Mouse (Mus musculus) left cerebral cortex, adult 2 months (tissue): ENCODE results near the gene Serinc3. TPM values are rescaled to one million over a fixed set of nuclear protein-coding genes. Genes with fewer than 3 reads are reported as not detected.
"Not testable (repeated sequence)": the region's sequence is repeated elsewhere in the genome, so short reads cannot be mapped to it uniquely, and the experiment has no call there.

Source experiments
- DNase-seq, 2 experiments: peaks; one replicate each; pipeline ENCODE4 v3.0.0; 2021 to 2022; ENCODE audit warnings: low spot score in 2 of 2, mixed read lengths in 1 of 2; ENCODE audit errors: extremely low spot score in 1 of 2
- H3K27ac ChIP-seq: fragments of 200-600 bp; 2 replicates; pipeline ENCODE4 v1.8.1; 2022
- H3K4me3 ChIP-seq: fragments of 200-600 bp; 2 replicates; pipeline ENCODE4 v1.8.1; 2022
- CTCF ChIP-seq: fragments of 200-600 bp; IDR thresholded peaks from 2 replicates; pipeline ENCODE4 v1.8.1; 2022; ENCODE audit warnings: antibody characterized with exemption, mild to moderate bottlenecking, moderate library complexity
- intact Hi-C: fragments of 180-260 bp; cut with DNase I; formaldehyde crosslinking; loops from one replicate; pipeline ENCODE4 v1.15.1; 2025
- total RNA-seq, 2 experiments: library from RNA; stranded (reverse); gene quantifications; 2 replicates each; pipeline ENCODE4 v1.2.3; 2021

The Serinc3 gene
- total RNA-seq, 2 experiments from 2014 or later, result 213 to 234 TPM

- TF ChIP-seq CTCF, result no peak
- DNase-seq, result peak; percentile 67 to 75
- Histone ChIP-seq H3K27ac (peak overlapping the region; percentile 70), H3K4me3 (no peak overlapping the region; the same call in 1 of the 2 replicates)
- intact Hi-C loops, result loop anchor here (1.0 kb wide), 1 partner anchor 14 kb away; no protein-coding TSS in a partner anchor
Measured at GRCm38 (mm10) chr2:163661371-163661850, 16.5 kb upstream of the Serinc3 start.

- no peak for TF ChIP-seq CTCF
- H3K4me3 ChIP-seq, result no peak overlapping the region
- no peak for DNase-seq
- intact Hi-C loops, result no loop called here
- peak overlapping the region; percentile 34; the same call in 1 of the 2 replicates for H3K27ac ChIP-seq
Measured at GRCm38 (mm10) chr2:163660103-163660701, 15.3 kb upstream of the Serinc3 start.

DNA sequence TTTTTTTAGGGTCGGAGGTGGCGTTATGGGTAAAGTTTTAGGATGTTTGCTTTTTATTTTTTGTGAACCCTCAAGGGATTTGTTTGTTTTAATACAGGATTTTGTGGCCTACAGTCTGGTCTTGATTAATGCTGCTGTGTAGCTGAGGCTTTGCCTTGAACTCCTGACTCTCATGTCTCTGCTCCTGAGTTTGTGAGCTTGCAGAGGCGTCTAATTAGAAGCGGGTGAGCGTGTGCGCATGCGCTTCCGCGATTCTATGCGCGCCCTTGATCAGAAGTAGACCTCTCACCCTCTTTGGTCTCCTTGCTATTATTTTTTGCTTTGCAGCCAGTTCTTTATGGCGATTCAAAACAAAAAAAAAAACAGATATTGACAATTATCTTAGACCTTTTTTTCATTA lies 14.5 kb upstream of the Serinc3 start:
- H3K27ac ChIP-seq, result peak overlapping the region; percentile 92
- no peak for TF ChIP-seq CTCF
- intact Hi-C loops, result no loop called here
- no peak for DNase-seq
- H3K4me3 ChIP-seq, result peak overlapping the region; percentile 68

GRCm38 (mm10) chr2:163658941-163659340 lies 14.0 kb upstream of the Serinc3 start:
- no peak for TF ChIP-seq CTCF
- DNase-seq, result no peak
- intact Hi-C loops, result loop anchor here (1.0 kb wide), 1 partner anchor 60 kb away; no protein-coding TSS in a partner anchor
- H3K27ac ChIP-seq, result peak overlapping the region; percentile 92
- peak overlapping the region; percentile 68 for H3K4me3 ChIP-seq

GRCm38 (mm10) chr2:163657975-163658886 lies 13.3 kb upstream of the Serinc3 start, which contains the start of gene Pkig:
Gene Pkig (plus strand): TSS chr2:163658386.
- intact Hi-C loops, result loop anchor here (1.0 kb wide), 2 partner anchors 9 to 61 kb away; no protein-coding TSS in a partner anchor
- TF ChIP-seq CTCF, result peak; percentile 40
- DNase-seq, result peak; percentile 91
- H3K27ac ChIP-seq, result peak within 1 kb of the TSS; percentile 92
- H3K4me3 ChIP-seq, result peak within 1 kb of the TSS; percentile 68

DNA sequence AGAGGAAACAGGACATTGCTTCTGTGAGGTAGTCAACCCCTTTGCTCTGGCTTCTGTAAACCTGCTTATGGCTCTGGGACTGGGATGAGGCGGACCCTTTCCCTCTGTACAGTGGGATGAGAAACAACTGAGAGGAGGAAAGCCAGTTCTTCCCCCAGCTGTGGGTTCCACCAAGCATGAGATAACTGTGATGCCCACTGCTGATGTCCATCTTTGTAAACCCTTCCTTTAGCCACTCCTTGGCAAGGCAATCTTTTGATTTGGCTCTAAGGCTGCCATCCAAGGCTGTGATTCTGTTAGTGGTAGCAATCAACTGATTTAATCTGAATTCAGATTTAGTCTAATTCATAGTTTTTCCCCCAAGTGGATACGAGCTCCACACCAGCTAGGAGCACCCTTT lies 12.6 kb upstream of the Serinc3 start:
- TF ChIP-seq CTCF, result no peak
- DNase-seq, result no peak
- H3K27ac ChIP-seq, result no peak overlapping the region
- intact Hi-C loops, result loop anchor here (1.0 kb wide), 1 partner anchor 8 kb away; no protein-coding TSS in a partner anchor
- no peak overlapping the region for H3K4me3 ChIP-seq

- not testable (repeated sequence) for DNase-seq, H3K27ac ChIP-seq, H3K4me3 ChIP-seq
- intact Hi-C loops, result loop anchor here (1.0 kb wide), 1 partner anchor 9 kb away; no protein-coding TSS in a partner anchor
Measured at GRCm38 (mm10) chr2:163655699-163656098, 10.8 kb upstream of the Serinc3 start.

DNA sequence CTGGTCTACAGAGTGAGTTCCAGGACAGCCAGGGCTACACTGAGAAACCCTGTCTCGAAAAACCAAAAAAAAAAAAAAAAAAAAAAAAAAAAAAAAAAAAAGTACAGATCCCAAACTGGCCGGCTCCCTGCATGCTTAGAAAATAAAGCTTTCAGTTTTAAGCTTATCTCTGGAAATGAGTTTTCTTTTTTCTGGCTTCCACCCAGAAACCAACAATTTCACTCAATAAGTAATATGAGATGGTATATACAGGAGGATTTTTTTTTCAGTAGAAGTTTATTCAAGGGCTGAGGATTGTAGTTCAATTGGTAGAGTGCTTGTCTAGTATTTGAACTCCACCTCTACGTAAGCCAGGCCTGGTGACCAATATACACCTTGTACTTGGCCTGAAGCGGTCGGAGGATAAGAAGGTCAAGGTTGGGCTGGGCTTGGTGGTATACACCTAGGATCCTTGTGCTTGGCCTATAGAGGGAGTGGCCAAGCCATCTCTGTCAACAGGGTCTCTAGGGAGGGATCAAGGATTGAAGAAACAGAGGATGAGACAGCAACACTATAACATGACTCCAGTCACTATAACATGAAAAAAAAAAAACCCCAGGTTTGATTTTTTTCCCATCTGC lies 1.6 kb upstream of the Serinc3 start:
- Histone ChIP-seq H3K27ac (no peak overlapping the region), H3K4me3 (no peak overlapping the region)
- intact Hi-C loops, result loop anchor here (1.0 kb wide), 1 partner anchor 10 kb away; no protein-coding TSS in a partner anchor
- DNase-seq, result no peak
- TF ChIP-seq CTCF, result no peak

DNA sequence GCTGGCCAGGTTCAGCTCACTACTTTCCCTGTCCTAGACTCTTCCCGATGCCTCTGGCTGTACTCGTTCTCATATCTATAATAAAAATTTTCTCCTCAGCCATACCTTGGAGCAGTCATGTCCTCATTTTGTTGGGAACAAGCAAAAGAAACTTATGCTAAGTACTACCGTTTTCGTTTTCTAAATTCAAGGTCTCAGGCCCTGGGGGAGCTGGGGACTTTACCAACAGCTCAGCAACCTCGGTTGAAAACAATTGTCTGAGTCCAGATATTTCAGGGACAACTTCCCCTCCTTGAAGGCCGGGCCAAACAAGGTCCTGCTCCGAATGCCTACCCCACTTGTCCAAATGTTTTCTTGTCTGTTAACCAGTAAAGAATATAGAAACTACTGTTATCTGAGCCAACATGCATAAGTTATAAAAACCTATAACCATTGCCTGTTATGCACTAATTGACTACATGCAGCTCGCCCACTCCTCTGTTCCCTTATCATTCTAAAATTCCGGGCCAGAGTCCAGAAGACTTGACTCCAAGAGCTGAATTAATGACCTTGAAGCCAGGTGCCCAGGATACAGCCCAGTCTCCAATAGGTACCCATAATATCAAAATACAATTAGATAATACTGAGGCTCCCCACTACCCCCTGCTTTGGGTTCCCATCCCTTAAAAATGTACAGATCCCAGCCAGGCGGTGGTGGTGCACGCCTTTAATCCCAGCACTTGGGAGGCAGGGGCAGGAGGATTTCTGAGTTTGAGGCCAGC lies 949 bp upstream of the Serinc3 start:
- peak overlapping the region; percentile 89 for H3K27ac ChIP-seq
- DNase-seq, result no peak
- no peak for TF ChIP-seq CTCF
- intact Hi-C loops, result loop anchor here (1.0 to 2.0 kb wide), 2 partner anchors 10 to 73 kb away; no protein-coding TSS in a partner anchor
- no peak overlapping the region for H3K4me3 ChIP-seq

DNA sequence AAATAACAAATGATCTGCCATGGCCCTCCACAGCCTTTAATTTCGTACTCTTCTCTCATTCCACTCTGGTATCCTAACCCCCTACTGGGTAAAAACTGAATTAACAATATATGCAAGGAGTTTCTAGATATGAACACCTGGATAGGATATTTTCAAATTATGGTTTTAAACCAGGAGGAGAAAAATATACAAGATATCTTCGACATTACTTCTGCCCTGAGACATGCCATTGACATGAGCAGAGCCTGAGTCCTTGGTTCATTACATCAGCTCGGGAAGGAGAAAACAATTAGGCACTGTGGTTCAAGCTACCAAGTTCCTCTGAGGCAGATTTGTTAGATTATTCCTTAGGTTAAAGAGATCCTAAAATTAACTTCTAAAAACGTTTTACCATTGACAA lies 884 bp downstream of the Serinc3 start:
- peak; percentile 29 for TF ChIP-seq CTCF
- intact Hi-C loops, result loop anchor here (2.0 kb wide), 1 partner anchor 75 kb away; no protein-coding TSS in a partner anchor
- peak overlapping the region; percentile 98 for H3K27ac ChIP-seq
- peak overlapping the region; percentile 86 for H3K4me3 ChIP-seq
- DNase-seq, result no peak

GRCm38 (mm10) chr2:163643576-163643971 lies 1.4 kb downstream of the Serinc3 start:
- DNase-seq, result no peak
- Histone ChIP-seq H3K27ac (peak overlapping the region; percentile 98), H3K4me3 (peak overlapping the region; percentile 86)
- intact Hi-C loops, result no loop called here
- TF ChIP-seq CTCF, result no peak
